Mouse (Mus musculus): ENCODE data around the gene Pdzd8.

DNA sequence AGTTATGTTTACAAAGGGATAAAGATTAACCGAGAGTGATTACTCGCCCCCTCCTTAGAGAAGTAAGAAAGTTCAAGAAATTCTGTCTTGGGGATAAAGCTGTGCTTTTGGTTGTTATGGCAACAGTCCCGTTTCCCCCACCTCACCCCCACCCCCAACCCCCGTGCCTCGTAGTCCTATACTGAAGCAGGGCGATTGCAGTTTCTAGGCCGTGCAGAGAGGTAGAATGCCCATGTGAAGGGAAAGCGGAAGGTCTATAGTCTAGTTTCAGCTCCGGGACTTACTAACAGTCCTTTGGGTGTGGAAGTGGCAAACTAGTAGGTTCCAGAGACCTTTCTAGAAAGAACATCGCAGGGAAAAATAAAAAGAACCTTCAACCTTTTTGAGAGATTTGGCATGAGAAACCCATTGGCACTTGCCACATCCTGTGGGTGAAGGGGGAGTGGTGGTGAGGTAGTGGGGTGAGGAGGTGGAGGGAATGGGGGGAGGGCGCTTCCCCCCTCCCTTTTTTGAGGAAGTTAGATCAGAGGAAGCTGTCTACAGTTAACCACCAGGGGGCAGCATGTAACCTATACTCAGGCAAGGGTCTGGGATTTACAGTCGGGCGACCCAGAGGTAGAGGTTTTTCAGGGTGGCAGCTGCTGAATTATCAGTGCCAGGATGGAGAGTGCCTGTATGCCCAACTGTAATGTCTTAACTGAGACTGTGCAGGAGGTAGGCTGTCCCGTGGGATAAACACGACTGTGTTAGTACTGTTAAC, 43.4 kb upstream of the Pdzd8 start:
- no peak for TF ChIP-seq POLR2A (IDR thresholded peaks at IDR 0.05; ENCODE audit: extremely low read depth, insufficient read depth, low read length)
- peak; percentile 61 for TF ChIP-seq CTCF (IDR thresholded peaks at IDR 0.05; ENCODE audit: low read depth, low read length)

All from liver, adult 2 months (tissue).